Mouse (Mus musculus): ENCODE data around the gene Rassf3.

Rassf3 gene

GRCm38 (mm10) chr10:121398599-121398998 is 77.5 kb downstream of the Rassf3 start:
- no peak for DNase-seq

GRCm38 (mm10) chr10:121395542-121396176 is 80.5 kb downstream of the Rassf3 start:
- peak; percentile 19 to 27 for DNase-seq

- peak in 1 of 2 experiments; percentile 16 for DNase-seq
These were observed 81.3 kb downstream of the Rassf3 start for GRCm38 (mm10) chr10:121394789-121395325.

GRCm38 (mm10) chr10:121394270-121394669 is 81.9 kb downstream of the Rassf3 start:
- no peak for DNase-seq

GRCm38 (mm10) chr10:121391901-121392300 is 84.2 kb downstream of the Rassf3 start:
- DNase-seq, result no peak

- no peak for DNase-seq
These were observed 85.5 kb downstream of the Rassf3 start for GRCm38 (mm10) chr10:121390602-121391001.

GRCm38 (mm10) chr10:121386347-121386746 is 89.8 kb downstream of the Rassf3 start:
- DNase-seq, result no peak

GRCm38 (mm10) chr10:121385695-121386094 is 90.5 kb downstream of the Rassf3 start:
- DNase-seq, result no peak

GRCm38 (mm10) chr10:121384710-121385109 is 91.4 kb downstream of the Rassf3 start:
- peak; percentile 59 to 66 for DNase-seq

- no peak for DNase-seq
These were observed 94.9 kb downstream of the Rassf3 start for GRCm38 (mm10) chr10:121381280-121381679.

GRCm38 (mm10) chr10:121379387-121379786 is 96.8 kb downstream of the Rassf3 start:
- DNase-seq, result no peak

- DNase-seq, result peak in 1 of 2 experiments; percentile 19
These were observed 99.4 kb downstream of the Rassf3 start for GRCm38 (mm10) chr10:121376530-121377271.

- no peak for DNase-seq
These were observed 100.3 kb downstream of the Rassf3 start for GRCm38 (mm10) chr10:121375649-121376493.

- DNase-seq, result no peak
These were observed 101.2 kb downstream of the Rassf3 start for GRCm38 (mm10) chr10:121374693-121375620.

GRCm38 (mm10) chr10:121374013-121374412 is 102.1 kb downstream of the Rassf3 start:
- no peak for DNase-seq

- DNase-seq, result peak in 1 of 2 experiments; percentile 50
These were observed 105.4 kb downstream of the Rassf3 start for GRCm38 (mm10) chr10:121370777-121371176.

- DNase-seq, result peak; percentile 33 to 40
These were observed 107.2 kb downstream of the Rassf3 start for GRCm38 (mm10) chr10:121368783-121369465.

GRCm38 (mm10) chr10:121367780-121368179 is 108.4 kb downstream of the Rassf3 start:
- DNase-seq, result no peak

GRCm38 (mm10) chr10:121367271-121367670 is 108.9 kb downstream of the Rassf3 start:
- no peak for DNase-seq

GRCm38 (mm10) chr10:121365781-121366272 is 110.3 kb downstream of the Rassf3 start:
- peak; percentile 64 to 65 for DNase-seq

Measured in kidney, adult 8-10 months (tissue).